Mouse (Mus musculus): ENCODE measurements around the gene Aipl1.
"Not testable (repeated sequence)": the region's sequence is repeated elsewhere in the genome, so short reads cannot be mapped to it uniquely, and the experiment has no call there.

Gene Aipl1

GRCm38 (mm10) chr11:72014674-72015073 is 22.6 kb downstream of the Aipl1 start:
- no peak for DNase-seq

GRCm38 (mm10) chr11:72011955-72012354 is 25.4 kb downstream of the Aipl1 start:
- no peak for DNase-seq

- DNase-seq: no peak
Observed at GRCm38 (mm10) chr11:72010940-72011722, 26.2 kb downstream of the Aipl1 start.

GRCm38 (mm10) chr11:72010367-72010766 is 26.9 kb downstream of the Aipl1 start:
- DNase-seq: no peak

- no peak for DNase-seq
Observed at GRCm38 (mm10) chr11:72005547-72005946, 31.8 kb downstream of the Aipl1 start.

- DNase-seq: peak; percentile 44
Observed at GRCm38 (mm10) chr11:72003171-72003570, 34.1 kb downstream of the Aipl1 start.

GRCm38 (mm10) chr11:72002138-72002853 is 35.0 kb downstream of the Aipl1 start:
- DNase-seq: peak; percentile 34

GRCm38 (mm10) chr11:72000194-72000593 is 37.1 kb downstream of the Aipl1 start:
- DNase-seq: no peak

GRCm38 (mm10) chr11:71996805-71997204 is 40.5 kb downstream of the Aipl1 start:
- DNase-seq: no peak

GRCm38 (mm10) chr11:71995968-71996511 is 41.3 kb downstream of the Aipl1 start:
- no peak for DNase-seq

- DNase-seq: no peak
Observed at GRCm38 (mm10) chr11:71992438-71992837, 44.9 kb downstream of the Aipl1 start.

- no peak for DNase-seq
Observed at GRCm38 (mm10) chr11:71991541-71991940, 45.8 kb downstream of the Aipl1 start.

- not testable (repeated sequence) for DNase-seq
Observed at GRCm38 (mm10) chr11:71989407-71989806, 47.9 kb downstream of the Aipl1 start.

GRCm38 (mm10) chr11:71987159-71988150 is 49.9 kb downstream of the Aipl1 start:
- no peak for DNase-seq

- DNase-seq: no peak
Observed at GRCm38 (mm10) chr11:71985783-71986182, 51.5 kb downstream of the Aipl1 start.

- peak; percentile 39 for DNase-seq
Observed at GRCm38 (mm10) chr11:71985101-71985711, 52.1 kb downstream of the Aipl1 start.

- no peak for DNase-seq
Observed at GRCm38 (mm10) chr11:71984093-71984492, 53.2 kb downstream of the Aipl1 start.

All from cerebellum, adult 11-12 months (tissue).